Mouse (Mus musculus) intestine, embryonic 15.5 days (tissue): ENCODE measurements around the gene Syne1. TPM values are rescaled to one million over a fixed set of nuclear protein-coding genes. Genes with fewer than 3 reads are reported as not detected.

Experiments used
- ATAC-seq: fragments of 200-750 bp; cut with Nextera tagmentation; 2 replicates; pipeline ENCODE4 v1.8.0; 2017; ENCODE audit warnings: moderate TSS enrichment, moderate library complexity
- H3K27ac ChIP-seq: fragments of 300-500 bp; sonication (generic); 2 replicates; pipeline ENCODE4 v1.5.1; 2015; ENCODE audit warnings: mild to moderate bottlenecking, inconsistent platforms
- H3K27me3 ChIP-seq: fragments of 300-500 bp; sonication (generic); replicated peaks from 2 replicates; pipeline ENCODE4 v1.6.1; 2015; ENCODE audit warnings: inconsistent platforms
- H3K36me3 ChIP-seq: fragments of 300-500 bp; sonication (generic); 2 replicates; pipeline ENCODE4 v1.6.1; 2015; ENCODE audit warnings: inconsistent platforms
- H3K4me1 ChIP-seq: fragments of 300-500 bp; sonication (generic); replicated peaks from 2 replicates; pipeline ENCODE4 v1.6.1; 2015; ENCODE audit warnings: inconsistent platforms
- H3K4me2 ChIP-seq: fragments of 300-500 bp; sonication (generic); replicated peaks from 2 replicates; pipeline ENCODE4 v1.6.1; 2015; ENCODE audit warnings: mild to moderate bottlenecking, inconsistent platforms
- H3K4me3 ChIP-seq: fragments of 300-500 bp; sonication (generic); replicated peaks from 2 replicates; pipeline ENCODE4 v1.5.1; 2015; ENCODE audit warnings: inconsistent platforms
- H3K9ac ChIP-seq: fragments of 300-500 bp; sonication (generic); 2 replicates; pipeline ENCODE4 v1.6.1; 2015; ENCODE audit warnings: inconsistent platforms
- H3K9me3 ChIP-seq: fragments of 300-500 bp; sonication (generic); 2 replicates; pipeline ENCODE4 v1.6.1; 2016; ENCODE audit warnings: inconsistent platforms
- WGBS: fragments of 180-500 bp; shearing (Covaris S2); methylation state at CpG from one replicate; pipeline ENCODE4 v1.1.7; 2015; 5-methylcytosine and 5-hydroxymethylcytosine counted together
- polyA plus RNA-seq: library from polyadenylated mRNA; unstranded; fragments of >200 nt; fragmentation: Nextera tagmentation; extraction: Ambion mirVana; gene quantifications from 2 replicates; pipeline ENCODE4 v1.2.1, GENCODE M21; 2015

Syne1 gene
- polyA plus RNA-seq, 1 experiment from 2014 or later: 5.7 TPM

- no peaks in the 10 kb centered on the region for H3K27me3 ChIP-seq
- no peaks in the 10 kb centered on the region for H3K36me3 ChIP-seq
- no peaks in the 10 kb centered on the region for H3K9me3 ChIP-seq
- H3K4me2 ChIP-seq: no peak overlapping the region
- no peak for ATAC-seq
- WGBS: 67% methylated on average over 10 of the region's 10 CpGs
- H3K4me3 ChIP-seq: no peak overlapping the region
- no peak overlapping the region for H3K27ac ChIP-seq
- H3K9ac ChIP-seq: no peak overlapping the region
- no peaks in the 10 kb centered on the region for H3K4me1 ChIP-seq
These were observed 286.9 kb downstream of the Syne1 start for GRCm38 (mm10) chr10:5264418-5264817.

GRCm38 (mm10) chr10:5262636-5263035 is 288.6 kb downstream of the Syne1 start:
- WGBS: 52% methylated on average over 8 of the region's 8 CpGs
- H3K4me2 ChIP-seq: no peak overlapping the region
- H3K4me3 ChIP-seq: no peak overlapping the region
- H3K36me3 ChIP-seq: peaks cover 3% of the 10 kb centered on the region; the same call in 1 of the 2 replicates
- no peak overlapping the region for H3K27ac ChIP-seq
- H3K9me3 ChIP-seq: no peaks in the 10 kb centered on the region
- no peaks in the 10 kb centered on the region for H3K4me1 ChIP-seq
- no peak overlapping the region for H3K9ac ChIP-seq
- H3K27me3 ChIP-seq: no peaks in the 10 kb centered on the region
- ATAC-seq: no peak

GRCm38 (mm10) chr10:5256686-5257085 is 294.6 kb downstream of the Syne1 start:
- Histone ChIP-seq H3K9me3 (no peaks in the 10 kb centered on the region), H3K4me3 (no peak overlapping the region), H3K9ac (no peak overlapping the region), H3K27ac (no peak overlapping the region), H3K4me2 (no peak overlapping the region), H3K27me3 (no peaks in the 10 kb centered on the region), H3K36me3 (peaks cover 3% of the 10 kb centered on the region; the same call in 1 of the 2 replicates), H3K4me1 (no peaks in the 10 kb centered on the region)
- no peak for ATAC-seq

GRCm38 (mm10) chr10:5253752-5254151 is 297.5 kb downstream of the Syne1 start:
- H3K9me3 ChIP-seq: no peaks in the 10 kb centered on the region
- no peaks in the 10 kb centered on the region for H3K27me3 ChIP-seq
- no peak overlapping the region for H3K4me3 ChIP-seq
- peaks cover 5% of the 10 kb centered on the region for H3K36me3 ChIP-seq
- ATAC-seq: no peak
- H3K9ac ChIP-seq: no peak overlapping the region
- no peaks in the 10 kb centered on the region for H3K4me1 ChIP-seq
- no peak overlapping the region for H3K27ac ChIP-seq
- H3K4me2 ChIP-seq: no peak overlapping the region

- Histone ChIP-seq H3K9me3 (no peaks in the 10 kb centered on the region), H3K4me3 (no peak overlapping the region), H3K9ac (no peak overlapping the region), H3K27me3 (no peaks in the 10 kb centered on the region), H3K36me3 (peaks cover 2% of the 10 kb centered on the region; the same call in 1 of the 2 replicates), H3K4me2 (no peak overlapping the region), H3K4me1 (no peaks in the 10 kb centered on the region), H3K27ac (no peak overlapping the region)
- WGBS: 44% methylated on average over 10 of the region's 10 CpGs
- no peak for ATAC-seq
These were observed 300.6 kb downstream of the Syne1 start for GRCm38 (mm10) chr10:5250702-5251101.

- ATAC-seq: no peak
- Histone ChIP-seq H3K27ac (no peak overlapping the region), H3K9ac (no peak overlapping the region), H3K4me3 (no peak overlapping the region), H3K4me1 (no peaks in the 10 kb centered on the region), H3K4me2 (no peak overlapping the region), H3K27me3 (no peaks in the 10 kb centered on the region), H3K9me3 (no peaks in the 10 kb centered on the region), H3K36me3 (no peaks in the 10 kb centered on the region)
- WGBS: 81% methylated on average over 4 of the region's 4 CpGs
These were observed 311.6 kb downstream of the Syne1 start for GRCm38 (mm10) chr10:5239680-5240079.

- no peak overlapping the region for H3K9ac ChIP-seq
- H3K4me1 ChIP-seq: no peaks in the 10 kb centered on the region
- no peak overlapping the region for H3K27ac ChIP-seq
- ATAC-seq: no peak
- H3K27me3 ChIP-seq: no peaks in the 10 kb centered on the region
- no peaks in the 10 kb centered on the region for H3K36me3 ChIP-seq
- H3K4me2 ChIP-seq: no peak overlapping the region
- H3K4me3 ChIP-seq: no peak overlapping the region
- H3K9me3 ChIP-seq: no peaks in the 10 kb centered on the region
- WGBS: 63% methylated on average over 4 of the region's 4 CpGs
These were observed 314.4 kb downstream of the Syne1 start for GRCm38 (mm10) chr10:5236926-5237325.

GRCm38 (mm10) chr10:5236171-5236570 is 315.1 kb downstream of the Syne1 start:
- H3K27me3 ChIP-seq: no peaks in the 10 kb centered on the region
- ATAC-seq: no peak

GRCm38 (mm10) chr10:5234721-5235501 is 316.4 kb downstream of the Syne1 start:
- ATAC-seq: no peak
- Histone ChIP-seq H3K27ac (no peak overlapping the region), H3K4me1 (no peaks in the 10 kb centered on the region), H3K27me3 (no peaks in the 10 kb centered on the region), H3K36me3 (no peaks in the 10 kb centered on the region), H3K9ac (no peak overlapping the region), H3K9me3 (no peaks in the 10 kb centered on the region), H3K4me3 (no peak overlapping the region), H3K4me2 (no peak overlapping the region)
- 69% methylated on average over 9 of the region's 9 CpGs for WGBS

More at GRCm38 (mm10) chr10:5236171-5236570, 315.1 kb downstream of the Syne1 start:
- Histone ChIP-seq H3K4me2 (no peak overlapping the region), H3K9ac (no peak overlapping the region), H3K4me1 (no peaks in the 10 kb centered on the region), H3K9me3 (no peaks in the 10 kb centered on the region), H3K27ac (no peak overlapping the region), H3K36me3 (no peaks in the 10 kb centered on the region), H3K4me3 (no peak overlapping the region)
- 83% methylated on average over 3 of the region's 3 CpGs for WGBS

GRCm38 (mm10) chr10:5229129-5229528 is 322.2 kb downstream of the Syne1 start:
- 94% methylated on average over 8 of the region's 8 CpGs for WGBS
- Histone ChIP-seq H3K4me2 (no peak overlapping the region), H3K4me3 (no peak overlapping the region), H3K4me1 (no peaks in the 10 kb centered on the region), H3K36me3 (0 out of 2 replicates have a peak, but pooled peaks cover 4% of the 10 kb centered on the region), H3K9ac (no peak overlapping the region), H3K27ac (no peak overlapping the region), H3K27me3 (no peaks in the 10 kb centered on the region), H3K9me3 (no peaks in the 10 kb centered on the region)
- ATAC-seq: no peak

GRCm38 (mm10) chr10:5227395-5228076 is 323.7 kb downstream of the Syne1 start:
- Histone ChIP-seq H3K9me3 (no peaks in the 10 kb centered on the region), H3K4me2 (no peak overlapping the region), H3K4me1 (no peaks in the 10 kb centered on the region), H3K9ac (no peak overlapping the region), H3K27ac (no peak overlapping the region), H3K36me3 (0 out of 2 replicates have a peak, but pooled peaks cover 4% of the 10 kb centered on the region), H3K4me3 (no peak overlapping the region), H3K27me3 (no peaks in the 10 kb centered on the region)
- ATAC-seq: no peak
- WGBS: 84% methylated on average over 20 of the region's 20 CpGs

GRCm38 (mm10) chr10:5215943-5216342 is 335.3 kb downstream of the Syne1 start:
- Histone ChIP-seq H3K27ac (no peak overlapping the region), H3K36me3 (0 out of 2 replicates have a peak, but pooled peaks cover 5% of the 10 kb centered on the region), H3K4me1 (no peaks in the 10 kb centered on the region), H3K27me3 (no peaks in the 10 kb centered on the region), H3K9me3 (no peaks in the 10 kb centered on the region), H3K4me3 (no peak overlapping the region), H3K4me2 (no peak overlapping the region), H3K9ac (no peak overlapping the region)
- no peak for ATAC-seq
- whole genome bisulfite sequencing: 70% methylated on average over 1 of the region's 1 CpGs
